Mouse (Mus musculus) bone marrow, adult 2 months (tissue): ENCODE measurements around the gene Arsk.

Source experiments
- CTCF ChIP-seq: fragments of 200-500 bp; IDR thresholded peaks from 2 replicates; pipeline ENCODE4 v1.5.1; 2011; ENCODE audit warnings: low read length, control low read depth; ENCODE audit not compliant: control insufficient read depth, insufficient read depth
- POLR2A ChIP-seq: fragments of 200-500 bp; IDR thresholded peaks from 2 replicates; pipeline ENCODE4 v1.6.1; 2011; ENCODE audit warnings: low read depth, mild to moderate bottlenecking, control low read depth, low read length, borderline replicate concordance; ENCODE audit not compliant: control insufficient read depth

DNA sequence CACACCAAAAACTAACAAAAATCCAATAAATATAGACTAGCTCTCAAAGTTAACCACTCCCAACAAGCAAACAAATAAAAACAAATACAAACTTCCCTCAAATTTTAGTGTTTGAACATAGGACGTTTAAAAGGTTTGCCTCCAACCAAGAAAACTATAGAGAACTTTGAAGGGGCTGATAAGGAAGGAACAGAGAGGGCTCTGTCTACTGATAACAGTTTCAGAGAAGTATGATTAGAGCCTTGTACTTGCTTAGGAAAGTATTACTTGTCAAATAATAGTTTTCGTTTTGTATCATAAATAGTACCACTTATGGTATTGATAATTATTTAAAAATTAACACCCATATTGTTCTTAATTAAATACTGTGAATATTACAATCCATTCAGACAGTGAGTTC, 83.9 kb downstream of the Arsk start:
- TF ChIP-seq CTCF (no peak), POLR2A (no peak)
